Mouse (Mus musculus) kidney, embryonic 14.5 days (tissue): ENCODE results near the gene Pde1a. TPM values are rescaled to one million over a fixed set of nuclear protein-coding genes. Genes with fewer than 3 reads are reported as not detected.

Experiments used
- ATAC-seq: fragments of 200-750 bp; cut with Nextera tagmentation; 2 replicates; pipeline ENCODE4 v1.8.0; 2017; ENCODE audit warnings: moderate number of reproducible peaks, mild to moderate bottlenecking, moderate TSS enrichment, moderate library complexity; ENCODE audit not compliant: low FRiP score, low TSS enrichment
- H3K27ac ChIP-seq: fragments of 300-500 bp; sonication (generic); 2 replicates; pipeline ENCODE4 v1.5.1; 2014; ENCODE audit warnings: low read depth, mild to moderate bottlenecking, low read length, moderate library complexity, mixed read lengths
- H3K27me3 ChIP-seq: fragments of 300-500 bp; sonication (generic); 2 replicates; pipeline ENCODE4 v1.6.1; 2014; ENCODE audit warnings: mild to moderate bottlenecking, low read length; ENCODE audit not compliant: control insufficient read depth, insufficient read depth
- H3K36me3 ChIP-seq: fragments of 300-500 bp; sonication (generic); 2 replicates; pipeline ENCODE4 v1.6.1; 2014; ENCODE audit warnings: low read length, mixed read lengths; ENCODE audit not compliant: control insufficient read depth, insufficient read depth
- H3K4me1 ChIP-seq: fragments of 300-500 bp; sonication (generic); 2 replicates; pipeline ENCODE4 v1.6.1; 2014; ENCODE audit warnings: low read length, mixed read lengths; ENCODE audit not compliant: control insufficient read depth, insufficient read depth
- H3K4me2 ChIP-seq: fragments of 300-500 bp; sonication (generic); replicated peaks from 2 replicates; pipeline ENCODE4 v1.6.1; 2014; ENCODE audit warnings: low read depth, mild to moderate bottlenecking, low read length
- H3K4me3 ChIP-seq: fragments of 300-500 bp; sonication (generic); 2 replicates; pipeline ENCODE4 v1.5.1; 2014; ENCODE audit warnings: mild to moderate bottlenecking, low read length
- H3K9ac ChIP-seq: fragments of 300-500 bp; sonication (generic); 2 replicates; pipeline ENCODE4 v1.6.1; 2014; ENCODE audit warnings: low read depth, mild to moderate bottlenecking, low read length, moderate library complexity
- H3K9me3 ChIP-seq: fragments of 300-500 bp; sonication (generic); 2 replicates; pipeline ENCODE4 v1.6.1; 2016; ENCODE audit warnings: low read length; ENCODE audit not compliant: control insufficient read depth
- WGBS: fragments of 180-500 bp; shearing (Covaris S2); extraction: QIAGEN DNeasy Blood & Tissue Kit; methylation state at CpG from one replicate; pipeline ENCODE4 v1.1.7; 2014; 5-methylcytosine and 5-hydroxymethylcytosine counted together
- polyA plus RNA-seq: library from polyadenylated mRNA; unstranded; fragments of >200 nt; fragmentation: Nextera tagmentation; extraction: Ambion mirVana; gene quantifications from 2 replicates; pipeline ENCODE4 v1.2.1, GENCODE M21; 2014

The Pde1a gene
- polyA plus RNA-seq, 1 experiment from 2014 or later = 20.2 TPM

GRCm38 (mm10) chr2:79961421-79961820, 167.8 kb downstream of the Pde1a start:
- Histone ChIP-seq H3K36me3 (no peaks in the 10 kb centered on the region), H3K27ac (no peak overlapping the region), H3K9ac (no peak overlapping the region), H3K9me3 (no peaks in the 10 kb centered on the region), H3K4me1 (0 out of 2 replicates have a peak, but pooled peaks cover 8% of the 10 kb centered on the region), H3K27me3 (no peaks in the 10 kb centered on the region), H3K4me2 (no peak overlapping the region), H3K4me3 (no peak overlapping the region)
- ATAC-seq = no peak
- 91% methylated on average over 4 of the region's 4 CpGs for WGBS

- 73% methylated on average over 6 of the region's 6 CpGs for WGBS
- no peak for ATAC-seq
- no peaks in the 10 kb centered on the region for H3K36me3 ChIP-seq
- no peak overlapping the region for H3K9ac ChIP-seq
- H3K4me1 ChIP-seq = no peaks in the 10 kb centered on the region
- H3K4me2 ChIP-seq = no peak overlapping the region
- H3K27me3 ChIP-seq = no peaks in the 10 kb centered on the region
- H3K4me3 ChIP-seq = no peak overlapping the region
- no peaks in the 10 kb centered on the region for H3K9me3 ChIP-seq
- no peak overlapping the region for H3K27ac ChIP-seq
Observed at GRCm38 (mm10) chr2:79957659-79958340, 171.5 kb downstream of the Pde1a start.

DNA sequence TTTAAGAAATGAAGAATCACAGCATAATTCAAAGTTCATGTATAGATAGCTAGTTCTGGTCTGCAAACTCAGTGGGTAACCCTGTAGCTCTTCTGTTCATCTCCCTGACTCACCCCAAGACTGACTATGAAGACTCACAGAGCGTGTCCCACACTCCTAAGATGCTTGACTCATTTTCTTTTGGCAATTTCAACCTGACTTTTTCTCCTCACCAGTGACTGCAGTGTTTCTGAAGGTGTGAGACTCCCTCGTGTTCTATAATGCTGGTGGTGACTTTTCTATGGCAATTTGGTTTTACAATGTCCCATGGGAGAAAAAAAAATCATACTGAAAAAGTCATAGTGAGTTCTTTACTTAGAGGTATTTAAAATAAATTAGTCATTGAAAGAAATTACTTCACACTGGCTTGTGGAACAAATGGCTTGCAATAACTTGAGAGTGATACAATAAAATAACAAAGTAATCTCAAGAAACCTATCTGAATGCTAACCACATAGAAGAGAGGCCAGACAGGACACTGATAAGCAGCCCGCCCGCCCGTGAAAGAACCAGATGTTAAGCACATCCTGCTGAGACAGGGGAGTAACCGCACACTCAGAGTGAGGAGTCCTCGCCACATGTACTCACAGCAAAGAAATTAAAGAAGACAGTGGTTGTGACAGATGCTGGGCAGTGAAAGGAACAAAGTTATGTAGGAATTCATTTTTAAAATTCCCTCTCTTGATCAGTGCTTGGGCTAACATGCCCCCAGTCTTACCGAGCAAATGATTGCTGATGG, 183.2 kb downstream of the Pde1a start:
- H3K27ac ChIP-seq = no peak overlapping the region

GRCm38 (mm10) chr2:79934660-79935059, 194.6 kb downstream of the Pde1a start:
- Histone ChIP-seq H3K27me3 (no peaks in the 10 kb centered on the region), H3K36me3 (no peaks in the 10 kb centered on the region), H3K9ac (no peak overlapping the region), H3K4me3 (no peak overlapping the region), H3K9me3 (no peaks in the 10 kb centered on the region), H3K4me1 (no peaks in the 10 kb centered on the region), H3K27ac (no peak overlapping the region), H3K4me2 (no peak overlapping the region)
- WGBS = 39% methylated on average over 5 of the region's 5 CpGs
- no peak for ATAC-seq

More for the DNA sequence above, 183.2 kb downstream of the Pde1a start:
- no peak overlapping the region for H3K4me3 ChIP-seq
- 42% methylated on average over 8 of the region's 8 CpGs for WGBS
- no peak for ATAC-seq
- no peaks in the 10 kb centered on the region for H3K27me3 ChIP-seq
- H3K36me3 ChIP-seq = no peaks in the 10 kb centered on the region
- H3K4me2 ChIP-seq = no peak overlapping the region
- H3K9ac ChIP-seq = no peak overlapping the region
- H3K9me3 ChIP-seq = no peaks in the 10 kb centered on the region
- no peaks in the 10 kb centered on the region for H3K4me1 ChIP-seq

DNA sequence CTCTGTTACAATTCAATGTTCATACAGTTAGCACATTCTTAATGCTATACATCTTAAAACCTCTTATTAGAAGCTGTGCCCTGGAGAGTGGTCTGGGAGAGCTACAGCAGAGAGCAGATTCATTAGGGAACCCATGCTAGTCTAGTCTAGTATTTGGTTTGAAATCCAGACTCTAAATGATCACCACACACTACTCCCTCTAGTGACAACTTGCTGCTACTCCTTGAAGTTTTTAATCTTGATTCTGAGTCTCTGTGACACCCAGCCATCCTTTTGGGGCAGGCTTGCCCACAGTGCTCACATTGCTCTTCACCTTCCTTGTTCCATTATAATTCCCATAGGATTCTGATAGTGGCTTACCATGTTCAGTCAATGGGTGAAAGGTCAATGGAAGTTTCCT, 206.9 kb downstream of the Pde1a start:
- Histone ChIP-seq H3K27me3 (no peaks in the 10 kb centered on the region), H3K4me2 (no peak overlapping the region), H3K36me3 (no peaks in the 10 kb centered on the region), H3K9me3 (no peaks in the 10 kb centered on the region), H3K4me3 (no peak overlapping the region), H3K9ac (no peak overlapping the region), H3K4me1 (0 out of 2 replicates have a peak, but pooled peaks cover 3% of the 10 kb centered on the region), H3K27ac (no peak overlapping the region)
- no peak for ATAC-seq

- Histone ChIP-seq H3K27ac (no peak overlapping the region), H3K27me3 (no peaks in the 10 kb centered on the region)
Observed at GRCm38 (mm10) chr2:79921375-79921774, 207.9 kb downstream of the Pde1a start.

DNA sequence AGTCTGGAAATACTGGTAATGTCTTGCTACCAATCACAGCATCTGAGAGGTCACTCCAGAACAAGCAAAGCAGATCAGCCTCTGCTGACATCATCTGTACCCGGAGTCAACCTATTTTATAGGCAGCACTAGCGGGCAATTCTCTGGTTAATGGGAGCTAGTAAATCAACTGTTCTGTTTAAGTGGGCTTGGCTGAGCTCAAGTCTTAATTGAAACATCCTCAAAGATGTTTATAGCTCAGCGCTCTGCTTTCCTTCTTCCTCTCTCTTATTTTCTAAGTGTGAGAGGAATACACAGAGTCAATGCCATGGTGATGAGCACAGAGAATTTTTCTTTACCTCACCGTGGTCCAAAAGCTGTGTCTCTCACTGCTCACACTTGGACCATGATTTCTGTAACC, 208.8 kb downstream of the Pde1a start:
- no peak; the same call in 1 of the 2 replicates for ATAC-seq
- 0 out of 2 replicates have a peak, but pooled peaks cover 3% of the 10 kb centered on the region for H3K4me1 ChIP-seq

More at GRCm38 (mm10) chr2:79921375-79921774, 207.9 kb downstream of the Pde1a start:
- WGBS = over 99% methylated on average over 4 of the region's 4 CpGs
- no peak overlapping the region for H3K4me3 ChIP-seq
- H3K4me1 ChIP-seq = 0 out of 2 replicates have a peak, but pooled peaks cover 3% of the 10 kb centered on the region
- H3K9me3 ChIP-seq = no peaks in the 10 kb centered on the region
- ATAC-seq = no peak
- H3K36me3 ChIP-seq = no peaks in the 10 kb centered on the region
- H3K4me2 ChIP-seq = no peak overlapping the region
- no peak overlapping the region for H3K9ac ChIP-seq

DNA sequence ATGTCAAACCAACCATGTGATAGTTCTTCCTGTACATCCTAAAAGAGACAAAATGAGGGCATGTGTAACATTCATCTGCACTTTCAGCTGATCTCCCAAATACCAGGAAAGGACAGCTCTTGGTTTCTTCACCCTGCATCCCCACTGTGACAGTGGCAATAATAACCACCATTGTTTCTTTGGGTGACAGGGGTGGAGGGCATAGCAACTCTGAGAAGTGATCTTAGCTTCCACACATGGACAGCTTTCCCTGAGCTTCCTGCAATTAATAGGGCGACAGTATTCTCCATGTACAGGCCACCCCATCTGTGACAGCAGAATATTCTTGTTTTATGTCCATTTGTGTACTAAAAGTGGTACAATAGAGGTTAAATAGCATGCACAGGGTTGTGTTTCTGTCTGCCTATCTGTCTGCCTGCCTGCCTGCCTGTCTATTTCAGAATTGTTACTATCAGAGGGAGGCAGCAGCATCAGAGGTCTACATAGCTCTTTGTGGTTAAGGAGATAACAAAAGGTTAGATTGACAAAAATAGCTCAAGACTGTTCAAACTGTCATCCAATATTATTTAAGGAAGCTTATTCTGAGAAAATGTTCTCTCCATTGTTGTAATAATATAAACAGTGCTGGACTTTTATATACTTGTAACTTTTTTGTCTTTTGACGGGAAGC, 227.3 kb downstream of the Pde1a start:
- Histone ChIP-seq H3K36me3 (no peaks in the 10 kb centered on the region), H3K4me3 (no peak overlapping the region), H3K27ac (no peak overlapping the region), H3K27me3 (no peaks in the 10 kb centered on the region), H3K4me1 (no peaks in the 10 kb centered on the region), H3K9ac (no peak overlapping the region), H3K9me3 (no peaks in the 10 kb centered on the region), H3K4me2 (no peak overlapping the region)
- no peak for ATAC-seq
- 92% methylated on average over 2 of the region's 2 CpGs for WGBS

More for the DNA sequence above, 208.8 kb downstream of the Pde1a start:
- H3K27ac ChIP-seq = no peak overlapping the region
- H3K4me3 ChIP-seq = no peak overlapping the region
- no peaks in the 10 kb centered on the region for H3K27me3 ChIP-seq
- H3K9me3 ChIP-seq = no peaks in the 10 kb centered on the region
- H3K9ac ChIP-seq = no peak overlapping the region
- H3K36me3 ChIP-seq = no peaks in the 10 kb centered on the region
- 26% methylated on average over 4 of the region's 4 CpGs for WGBS
- H3K4me2 ChIP-seq = no peak overlapping the region

- no peaks in the 10 kb centered on the region for H3K9me3 ChIP-seq
- no peak for ATAC-seq
Observed at GRCm38 (mm10) chr2:79898522-79898921, 230.7 kb downstream of the Pde1a start.

More at GRCm38 (mm10) chr2:79898522-79898921, 230.7 kb downstream of the Pde1a start:
- Histone ChIP-seq H3K36me3 (no peaks in the 10 kb centered on the region), H3K9ac (no peak overlapping the region), H3K4me1 (no peaks in the 10 kb centered on the region), H3K4me2 (no peak overlapping the region), H3K27ac (no peak overlapping the region), H3K4me3 (no peak overlapping the region), H3K27me3 (no peaks in the 10 kb centered on the region)
- WGBS = 70% methylated on average over 3 of the region's 3 CpGs
